Mouse (Mus musculus) neural tube, embryonic 12.5 days (tissue): ENCODE measurements around the gene Phldb1. TPM values are rescaled to one million over a fixed set of nuclear protein-coding genes. Genes with fewer than 3 reads are reported as not detected.

Experiments
- ATAC-seq: fragments of 200-750 bp; cut with Nextera tagmentation; 2 replicates; pipeline ENCODE4 v1.8.0; 2017; ENCODE audit warnings: low read depth, mild to moderate bottlenecking, moderate TSS enrichment, moderate library complexity; ENCODE audit not compliant: low FRiP score
- H3K27ac ChIP-seq: fragments of 300-500 bp; sonication (generic); 2 replicates; pipeline ENCODE4 v1.5.1; 2016
- H3K27me3 ChIP-seq: fragments of 300-500 bp; sonication (generic); replicated peaks from 2 replicates; pipeline ENCODE4 v1.6.1; 2016; ENCODE audit warnings: mild to moderate bottlenecking
- H3K36me3 ChIP-seq: fragments of 300-500 bp; sonication (generic); 2 replicates; pipeline ENCODE4 v1.6.1; 2016; ENCODE audit warnings: mild to moderate bottlenecking
- H3K4me1 ChIP-seq: fragments of 300-500 bp; sonication (generic); 2 replicates; pipeline ENCODE4 v1.6.1; 2016
- H3K4me2 ChIP-seq: fragments of 300-500 bp; sonication (generic); replicated peaks from 2 replicates; pipeline ENCODE4 v1.6.1; 2016; ENCODE audit warnings: mild to moderate bottlenecking
- H3K4me3 ChIP-seq: fragments of 300-500 bp; sonication (generic); 2 replicates; pipeline ENCODE4 v1.5.1; 2016
- H3K9ac ChIP-seq: fragments of 300-500 bp; sonication (generic); 2 replicates; pipeline ENCODE4 v1.6.1; 2016; ENCODE audit warnings: mild to moderate bottlenecking
- H3K9me3 ChIP-seq: fragments of 300-500 bp; sonication (generic); 2 replicates; pipeline ENCODE4 v1.6.1; 2016; ENCODE audit warnings: mild to moderate bottlenecking
- WGBS: fragments of 180-500 bp; shearing (Covaris S2); methylation state at CpG from one replicate; pipeline ENCODE4 v1.1.7; 2016; 5-methylcytosine and 5-hydroxymethylcytosine counted together
- polyA plus RNA-seq: library from polyadenylated mRNA; unstranded; fragments of >200 nt; fragmentation: Nextera tagmentation; extraction: Ambion mirVana; gene quantifications from 2 replicates; pipeline ENCODE4 v1.2.1, GENCODE M21; 2016

Gene Phldb1
- polyA plus RNA-seq, 1 experiment from 2014 or later: 58.9 TPM

DNA sequence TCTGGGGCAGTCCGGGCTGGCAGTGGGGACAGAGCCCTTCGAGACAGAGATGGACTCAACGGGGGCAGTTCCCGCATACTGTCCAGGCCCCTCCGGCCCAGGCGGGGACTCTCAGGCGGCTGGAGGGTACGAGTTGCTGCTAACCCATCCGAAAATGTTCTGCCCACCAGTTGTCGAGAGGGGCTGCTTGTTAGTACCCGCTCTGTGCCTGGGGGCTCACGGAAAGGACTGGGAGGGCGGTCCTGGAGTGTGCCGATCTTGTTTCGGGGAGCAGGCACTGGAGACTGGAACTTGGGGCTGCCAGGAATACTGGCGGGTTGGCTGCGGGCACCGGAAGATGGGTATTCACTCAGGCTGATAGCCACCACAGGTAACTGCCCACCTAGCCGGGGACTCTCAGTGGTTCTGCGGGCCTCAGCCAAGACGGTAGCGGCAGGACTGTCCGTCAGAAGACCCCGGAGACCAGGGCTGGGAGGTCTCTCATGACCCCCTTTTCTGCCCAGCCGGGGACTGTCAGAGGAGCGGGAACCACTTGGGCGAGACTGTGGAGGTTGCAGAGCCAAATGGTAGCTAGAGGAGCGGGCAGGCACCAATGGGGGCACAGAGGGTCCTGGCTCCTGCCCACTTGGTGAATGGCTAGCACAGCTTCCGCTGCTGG is 19.2 kb downstream of the Phldb1 start:
- no peaks in the 10 kb centered on the region for H3K9me3 ChIP-seq
- H3K4me1 ChIP-seq: peaks cover 18% of the 10 kb centered on the region
- H3K36me3 ChIP-seq: peaks cover 72% of the 10 kb centered on the region
- no peak overlapping the region for H3K9ac ChIP-seq
- no peak for ATAC-seq
- H3K4me3 ChIP-seq: no peak overlapping the region
- no peak overlapping the region for H3K27ac ChIP-seq
- WGBS: 94% methylated on average over 29 of the region's 29 CpGs
- no peaks in the 10 kb centered on the region for H3K27me3 ChIP-seq
- no peak overlapping the region for H3K4me2 ChIP-seq

DNA sequence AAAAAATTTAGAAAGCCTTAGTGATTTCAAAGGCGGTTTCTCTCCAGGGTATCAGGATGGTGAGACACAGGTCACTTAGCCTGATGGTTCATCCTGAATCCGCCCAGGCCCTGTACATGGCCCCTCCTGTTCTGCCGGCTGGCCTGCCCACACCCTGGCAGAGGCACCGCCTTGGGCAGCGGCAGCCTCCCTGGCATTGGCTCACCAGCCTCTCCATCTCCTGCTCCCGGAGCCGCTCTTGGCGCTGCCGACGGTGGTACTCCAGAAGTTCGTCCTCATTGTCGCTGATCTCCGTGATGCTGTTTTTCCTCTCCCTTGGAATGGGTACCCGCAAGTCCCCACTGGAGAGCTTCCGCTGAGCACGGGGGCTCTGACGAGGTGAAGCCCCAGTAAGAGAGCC is 19.9 kb downstream of the Phldb1 start:
- H3K4me1 ChIP-seq: peaks cover 11% of the 10 kb centered on the region
- H3K27me3 ChIP-seq: no peaks in the 10 kb centered on the region
- no peak overlapping the region for H3K4me3 ChIP-seq
- WGBS: 90% methylated on average over 17 of the region's 17 CpGs
- H3K36me3 ChIP-seq: peaks cover 79% of the 10 kb centered on the region
- no peak overlapping the region for H3K27ac ChIP-seq
- no peak overlapping the region for H3K9ac ChIP-seq
- H3K4me2 ChIP-seq: no peak overlapping the region
- no peak for ATAC-seq
- H3K9me3 ChIP-seq: no peaks in the 10 kb centered on the region

DNA sequence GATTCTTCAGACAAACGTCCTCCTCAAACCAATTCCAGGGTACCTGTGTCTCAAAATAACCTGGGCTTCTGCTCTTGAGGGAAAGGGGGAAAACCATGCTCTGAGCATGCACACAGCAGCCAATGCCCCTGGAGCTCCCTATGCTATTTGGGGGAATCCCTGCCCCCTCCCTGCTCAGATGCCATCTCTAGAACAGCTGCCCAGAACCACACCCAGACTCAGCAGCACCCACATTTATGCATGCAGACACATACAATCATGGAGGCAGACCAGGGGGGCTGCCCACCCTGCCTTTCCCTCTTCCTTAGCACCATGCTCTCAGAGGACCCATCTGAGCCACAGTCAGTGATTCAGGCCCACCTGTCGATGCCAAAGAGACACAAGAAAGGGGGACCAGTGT is 21.4 kb downstream of the Phldb1 start:
- 73% methylated on average over 2 of the region's 2 CpGs for WGBS
- Histone ChIP-seq H3K27me3 (no peaks in the 10 kb centered on the region), H3K4me3 (no peak overlapping the region), H3K9me3 (no peaks in the 10 kb centered on the region), H3K36me3 (peaks cover 85% of the 10 kb centered on the region), H3K4me1 (peaks cover 11% of the 10 kb centered on the region), H3K9ac (no peak overlapping the region), H3K4me2 (no peak overlapping the region), H3K27ac (no peak overlapping the region)
- no peak for ATAC-seq

DNA sequence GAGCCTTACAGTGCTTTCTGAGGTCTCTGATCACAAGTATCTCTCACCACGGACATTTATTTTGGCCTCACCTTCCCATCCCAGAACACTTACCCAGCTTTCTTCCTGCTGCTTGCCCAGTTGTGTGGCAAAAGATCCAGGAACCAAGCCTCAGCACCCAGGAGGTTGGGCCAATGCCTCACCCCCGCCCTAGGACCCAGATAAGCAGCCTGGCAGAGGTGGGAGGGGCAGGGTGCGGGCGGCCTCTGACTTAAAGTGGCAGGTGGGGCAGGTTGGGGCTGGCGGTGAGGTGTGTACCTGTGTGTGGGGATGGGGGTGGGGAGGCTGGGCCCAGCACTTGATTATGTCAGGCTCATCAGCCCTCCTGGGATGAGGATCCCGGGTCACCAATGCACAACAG is 21.9 kb downstream of the Phldb1 start:
- H3K9ac ChIP-seq: no peak overlapping the region
- H3K4me3 ChIP-seq: no peak overlapping the region
- H3K27ac ChIP-seq: no peak overlapping the region
- H3K9me3 ChIP-seq: no peaks in the 10 kb centered on the region
- no peak overlapping the region for H3K4me2 ChIP-seq
- H3K27me3 ChIP-seq: no peaks in the 10 kb centered on the region
- peaks cover 86% of the 10 kb centered on the region for H3K36me3 ChIP-seq
- peaks cover 16% of the 10 kb centered on the region for H3K4me1 ChIP-seq
- 95% methylated on average over 6 of the region's 6 CpGs for WGBS
- ATAC-seq: no peak

DNA sequence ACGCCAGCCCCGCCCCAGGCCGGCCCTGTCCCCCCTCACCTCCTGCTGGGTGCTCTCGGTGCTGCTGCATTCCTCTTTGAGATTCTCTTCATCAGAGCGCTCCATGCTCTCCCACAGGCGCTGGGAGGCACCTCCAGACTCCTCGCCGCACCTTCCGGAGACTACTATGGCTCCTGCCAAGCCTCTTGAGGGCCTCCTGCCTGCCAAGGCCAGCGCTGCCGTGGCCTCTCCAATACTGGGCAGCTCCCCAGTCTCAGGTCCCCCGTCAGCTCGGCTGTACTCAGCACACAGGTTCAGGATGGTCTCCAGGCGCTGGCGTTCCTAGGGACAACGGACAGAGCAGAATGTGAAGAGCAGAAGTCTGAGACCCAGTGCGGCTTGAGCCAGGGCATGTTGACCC is 23.4 kb downstream of the Phldb1 start:
- H3K36me3 ChIP-seq: peaks cover 86% of the 10 kb centered on the region
- H3K9me3 ChIP-seq: no peaks in the 10 kb centered on the region
- no peak overlapping the region for H3K27ac ChIP-seq
- no peak overlapping the region for H3K9ac ChIP-seq
- 67% methylated on average over 17 of the region's 17 CpGs for WGBS
- H3K4me2 ChIP-seq: no peak overlapping the region
- H3K4me3 ChIP-seq: no peak overlapping the region
- H3K4me1 ChIP-seq: peaks cover 21% of the 10 kb centered on the region
- ATAC-seq: no peak
- H3K27me3 ChIP-seq: no peaks in the 10 kb centered on the region

DNA sequence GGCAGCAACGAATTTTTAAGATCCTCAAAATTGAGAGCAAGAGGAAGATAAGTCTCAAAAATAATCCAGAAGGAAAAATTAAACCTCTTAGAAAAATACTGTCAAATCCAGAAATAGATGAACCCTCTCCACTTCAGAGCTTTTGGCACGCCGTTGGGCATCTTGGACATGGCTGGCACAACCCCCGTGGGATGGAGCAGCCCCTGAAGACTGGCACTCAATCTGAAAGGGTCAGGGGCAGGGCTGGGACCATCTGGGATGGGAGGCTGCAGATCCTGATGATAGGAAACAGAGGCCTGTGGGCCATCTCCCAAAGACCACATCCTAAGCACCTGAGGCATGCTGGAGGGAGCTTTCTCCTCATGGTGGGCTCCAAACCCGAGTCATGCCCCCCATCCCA is 24.8 kb downstream of the Phldb1 start:
- H3K27me3 ChIP-seq: no peaks in the 10 kb centered on the region
- H3K4me3 ChIP-seq: no peak overlapping the region
- H3K9ac ChIP-seq: no peak overlapping the region
- WGBS: 87% methylated on average over 5 of the region's 5 CpGs
- H3K4me2 ChIP-seq: no peak overlapping the region
- H3K27ac ChIP-seq: no peak overlapping the region
- peaks cover 21% of the 10 kb centered on the region for H3K4me1 ChIP-seq
- H3K36me3 ChIP-seq: peaks cover 86% of the 10 kb centered on the region
- no peaks in the 10 kb centered on the region for H3K9me3 ChIP-seq
- ATAC-seq: no peak

DNA sequence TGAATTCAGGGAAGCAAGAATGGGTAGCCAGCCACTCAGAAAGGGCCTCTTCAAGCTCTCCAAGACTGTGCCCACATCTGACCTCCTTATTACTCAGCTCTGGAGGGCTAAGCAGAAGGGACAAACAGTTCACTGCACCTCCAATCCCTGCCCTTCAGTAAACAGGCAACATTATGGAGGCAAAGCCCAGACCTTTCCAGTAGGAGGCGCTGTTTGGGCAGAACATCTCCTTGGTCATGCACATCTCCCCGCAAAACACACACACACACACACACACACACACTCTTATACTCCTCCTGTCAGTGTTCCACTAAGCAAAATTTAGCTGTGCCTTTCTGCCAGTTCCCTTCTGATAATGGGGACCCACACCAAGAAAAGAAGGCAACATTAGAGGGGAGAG is 25.4 kb downstream of the Phldb1 start:
- no peak overlapping the region for H3K9ac ChIP-seq
- H3K4me1 ChIP-seq: peaks cover 21% of the 10 kb centered on the region
- H3K36me3 ChIP-seq: peaks cover 86% of the 10 kb centered on the region
- H3K27me3 ChIP-seq: no peaks in the 10 kb centered on the region
- no peaks in the 10 kb centered on the region for H3K9me3 ChIP-seq
- WGBS: 56% methylated on average over 2 of the region's 2 CpGs
- no peak overlapping the region for H3K4me3 ChIP-seq
- no peak overlapping the region for H3K4me2 ChIP-seq
- no peak for ATAC-seq
- H3K27ac ChIP-seq: no peak overlapping the region

DNA sequence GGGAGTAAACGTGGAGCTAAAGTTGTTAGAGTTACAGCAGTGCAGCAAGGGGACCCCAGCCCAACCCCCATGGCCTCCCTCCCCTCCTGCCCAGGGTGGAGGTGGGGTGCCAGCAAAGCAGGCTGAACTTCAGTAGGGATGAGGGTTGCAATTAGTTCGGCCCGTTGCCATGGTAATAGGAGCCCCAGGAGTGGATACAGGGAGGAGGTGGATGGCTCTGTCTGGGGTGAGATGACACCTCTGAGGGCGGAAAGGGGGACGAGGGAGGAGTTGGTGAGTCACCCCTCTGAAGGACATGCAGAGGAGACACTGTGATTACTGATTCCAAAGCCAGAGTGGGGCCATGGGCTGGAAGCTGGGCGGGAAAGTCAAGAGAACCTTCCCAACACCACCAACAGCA is 26.1 kb downstream of the Phldb1 start:
- peak; percentile 33; the same call in 1 of the 2 replicates for ATAC-seq
- Histone ChIP-seq H3K36me3 (peaks cover 85% of the 10 kb centered on the region), H3K4me2 (peak overlapping the region; percentile 60), H3K9me3 (no peaks in the 10 kb centered on the region), H3K27me3 (no peaks in the 10 kb centered on the region), H3K27ac (no peak overlapping the region), H3K4me1 (peaks cover 21% of the 10 kb centered on the region), H3K9ac (no peak overlapping the region), H3K4me3 (no peak overlapping the region)
- 19% methylated on average over 6 of the region's 6 CpGs for WGBS

DNA sequence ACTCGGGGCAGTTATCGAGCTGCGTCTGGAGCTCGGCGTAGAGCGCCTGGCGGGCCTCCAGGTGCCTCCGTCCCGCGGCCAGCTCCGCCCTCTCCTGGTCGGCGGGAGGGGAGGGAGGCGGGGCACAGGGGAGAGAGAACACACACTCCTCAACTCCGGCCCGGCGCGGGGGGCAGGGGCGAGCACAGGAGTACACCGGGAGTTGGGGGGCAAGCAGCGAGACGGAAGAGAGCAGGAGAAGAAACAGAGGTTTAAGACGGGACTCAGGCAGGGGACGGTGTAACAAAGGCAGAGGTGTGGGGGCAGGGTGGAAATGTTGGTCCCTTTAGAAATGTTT is 26.6 kb downstream of the Phldb1 start:
- WGBS: 6% methylated on average over 24 of the region's 24 CpGs
- Histone ChIP-seq H3K9me3 (no peaks in the 10 kb centered on the region), H3K27me3 (no peaks in the 10 kb centered on the region), H3K9ac (peak overlapping the region; percentile 42), H3K4me3 (peak overlapping the region; percentile 25), H3K36me3 (peaks cover 85% of the 10 kb centered on the region), H3K4me1 (peaks cover 21% of the 10 kb centered on the region), H3K27ac (no peak overlapping the region), H3K4me2 (peak overlapping the region; percentile 60)
- ATAC-seq: peak; percentile 79

DNA sequence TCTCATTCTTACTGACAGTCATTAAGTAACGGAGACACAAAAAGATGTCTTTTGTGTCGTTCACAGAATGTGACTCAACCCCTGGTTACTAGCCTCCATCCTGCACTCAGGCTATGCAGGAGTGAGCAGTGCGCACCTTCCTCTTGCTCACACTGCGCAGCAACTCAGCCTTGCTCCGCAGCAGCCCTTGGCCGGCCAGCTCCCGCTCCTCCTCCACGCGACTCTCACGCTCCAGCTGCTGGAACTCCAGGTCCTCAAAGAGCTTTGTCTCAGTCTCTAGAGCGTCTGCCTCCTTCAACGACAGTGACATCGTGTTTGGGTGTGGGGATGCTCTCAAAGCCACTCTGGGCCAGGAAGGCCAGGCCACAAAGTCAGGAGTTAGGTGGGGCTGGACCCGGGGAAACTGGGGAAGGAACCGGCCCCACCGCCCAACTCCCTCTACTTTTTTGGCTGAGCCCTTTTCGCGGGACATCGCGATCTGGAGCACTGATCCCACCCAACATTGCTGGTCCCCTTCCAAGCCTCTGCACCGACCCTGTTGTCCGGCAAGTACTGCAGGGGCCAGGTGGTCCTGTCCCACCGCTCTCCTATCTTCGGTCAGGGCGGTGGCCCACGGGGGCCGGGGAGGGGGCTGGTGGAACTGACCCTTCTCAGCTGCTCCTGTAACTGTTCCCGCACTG is 27.1 kb downstream of the Phldb1 start:
- Histone ChIP-seq H3K4me1 (peaks cover 21% of the 10 kb centered on the region), H3K36me3 (peaks cover 85% of the 10 kb centered on the region), H3K27me3 (no peaks in the 10 kb centered on the region), H3K4me3 (peak overlapping the region; percentile 25; the same call in 1 of the 2 replicates), H3K4me2 (peak overlapping the region; percentile 60), H3K27ac (no peak overlapping the region), H3K9me3 (no peaks in the 10 kb centered on the region), H3K9ac (peak overlapping the region; percentile 42)
- no peak for ATAC-seq
- 21% methylated on average over 28 of the region's 28 CpGs for WGBS

DNA sequence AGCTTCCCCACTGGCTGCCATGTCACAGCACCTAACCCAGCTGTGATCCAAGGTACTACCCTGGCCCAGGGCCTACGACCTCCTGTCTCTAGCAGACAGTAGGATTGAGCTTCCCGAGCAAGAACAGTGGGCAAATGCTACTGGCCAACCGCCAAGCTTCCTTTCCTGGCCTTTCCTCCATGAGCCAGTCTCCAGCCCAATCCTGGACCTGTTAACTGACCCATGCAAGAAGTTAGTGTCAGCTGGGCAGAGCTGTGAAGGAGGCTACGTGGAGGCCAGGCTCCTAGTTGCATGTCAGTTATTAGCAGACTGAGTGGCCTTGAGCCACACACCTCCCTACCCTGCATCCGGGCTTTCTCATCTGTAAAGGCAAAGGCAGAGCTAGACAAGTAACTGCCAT is 35.3 kb downstream of the Phldb1 start:
- no peaks in the 10 kb centered on the region for H3K4me1 ChIP-seq

DNA sequence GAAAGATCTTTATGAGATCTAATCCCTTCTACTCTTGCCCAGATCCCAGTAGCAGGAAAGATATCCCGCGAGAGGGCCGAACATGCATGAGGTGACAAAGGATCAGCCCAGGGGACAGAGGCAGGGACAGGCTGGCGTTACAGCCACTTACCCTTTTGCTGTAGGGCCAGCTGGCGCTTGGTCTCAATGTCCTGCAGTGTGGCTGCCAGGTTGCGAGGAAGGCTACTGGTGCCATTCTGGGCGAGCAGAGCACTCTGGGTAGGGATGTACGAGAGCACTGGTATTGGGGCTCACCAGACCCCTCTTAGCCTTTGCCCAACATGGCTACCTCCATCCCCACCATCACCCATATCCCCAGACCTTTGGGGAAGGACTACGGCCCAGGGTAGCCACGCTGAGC is 35.8 kb downstream of the Phldb1 start:
- Histone ChIP-seq H3K9me3 (no peaks in the 10 kb centered on the region), H3K36me3 (peaks cover 99% of the 10 kb centered on the region), H3K4me3 (no peak overlapping the region), H3K27ac (no peak overlapping the region), H3K4me1 (no peaks in the 10 kb centered on the region), H3K4me2 (no peak overlapping the region), H3K9ac (no peak overlapping the region), H3K27me3 (no peaks in the 10 kb centered on the region)
- no peak for ATAC-seq
- WGBS: 88% methylated on average over 10 of the region's 10 CpGs

More for the DNA sequence above, 35.3 kb downstream of the Phldb1 start:
- no peak overlapping the region for H3K4me3 ChIP-seq
- WGBS: 94% methylated on average over 5 of the region's 5 CpGs
- H3K36me3 ChIP-seq: peaks cover 98% of the 10 kb centered on the region
- no peak for ATAC-seq
- no peak overlapping the region for H3K27ac ChIP-seq
- no peak overlapping the region for H3K4me2 ChIP-seq
- H3K9ac ChIP-seq: no peak overlapping the region
- H3K27me3 ChIP-seq: no peaks in the 10 kb centered on the region
- H3K9me3 ChIP-seq: no peaks in the 10 kb centered on the region

DNA sequence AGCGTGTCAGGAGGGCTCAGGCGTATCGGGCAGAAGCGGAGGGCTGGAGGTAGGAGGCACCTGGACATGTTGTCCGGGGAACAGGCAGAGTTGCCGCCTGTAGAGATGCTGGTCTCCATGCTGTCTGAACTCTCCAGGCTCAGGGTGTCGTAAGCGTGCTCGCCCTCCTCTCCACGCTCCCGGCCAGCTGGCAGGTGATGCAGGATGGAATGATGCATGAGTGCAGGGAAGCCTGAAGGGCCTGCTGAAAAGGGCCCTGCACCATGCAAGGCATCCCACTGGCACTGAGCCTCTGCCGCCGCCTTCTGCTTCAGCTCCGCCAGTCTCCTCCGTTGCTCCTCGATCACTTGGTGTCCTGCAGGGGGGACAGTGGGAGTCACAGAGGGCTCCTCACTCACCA is 37.1 kb downstream of the Phldb1 start:
- Histone ChIP-seq H3K27ac (no peak overlapping the region), H3K9me3 (no peaks in the 10 kb centered on the region), H3K27me3 (no peaks in the 10 kb centered on the region), H3K9ac (no peak overlapping the region), H3K36me3 (peaks cover 99% of the 10 kb centered on the region), H3K4me2 (no peak overlapping the region), H3K4me1 (no peaks in the 10 kb centered on the region), H3K4me3 (no peak overlapping the region)
- ATAC-seq: no peak
- 93% methylated on average over 16 of the region's 16 CpGs for WGBS
